Mouse (Mus musculus): ENCODE results near the gene Ren1.

DNA sequence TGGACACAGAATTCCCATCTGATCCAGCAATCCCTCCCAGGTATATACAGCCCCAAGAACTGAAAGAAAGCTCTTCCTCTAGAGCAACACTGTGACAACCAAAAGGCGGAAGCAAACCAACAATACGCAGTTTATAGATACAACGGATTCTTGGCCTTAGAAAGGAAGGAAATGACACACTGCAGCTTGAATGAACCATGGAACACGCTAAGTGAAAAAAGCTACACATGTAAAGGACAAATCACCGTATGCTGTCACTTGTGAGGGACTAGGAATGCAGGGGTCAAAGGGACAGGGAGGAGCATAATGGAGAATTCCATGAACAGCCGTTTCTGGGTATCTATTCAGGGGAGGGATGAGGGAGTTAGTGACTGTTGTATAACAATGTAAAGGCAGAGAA, 57.1 kb downstream of the Ren1 start:
- no peak for TF ChIP-seq EP300 (IDR thresholded peaks at IDR 0.05; ENCODE audit: low read depth)
- TF ChIP-seq CTCF (IDR thresholded peaks at IDR 0.05; ENCODE audit: low read depth): no peak

Data from heart, postnatal 0 days (tissue).